Mouse (Mus musculus) lung, adult 2 months (tissue): ENCODE measurements at regions not wholly inside any gene's neighbourhood (a gene's known extent, or its start where the extent isn't known, plus 50 kb on each side); places are given as distances from the start of the nearest gene placed in this dataset.
"Not testable (repeated sequence)": the region's sequence is repeated elsewhere in the genome, so short reads cannot be mapped to it uniquely, and the experiment has no call there.

Source experiments
- DNase-seq: peaks from one replicate; pipeline ENCODE4 v3.0.0; 2022
- H3K4me1 ChIP-seq: fragments of 200-500 bp; 2 replicates; pipeline ENCODE4 v1.6.1; 2011; ENCODE audit warnings: low read length; ENCODE audit not compliant: control insufficient read depth, insufficient read depth
- H3K4me3 ChIP-seq: fragments of 200-500 bp; replicated peaks from 2 replicates; pipeline ENCODE3; 2011; ENCODE audit warnings: low read depth, mild to moderate bottlenecking, control low read depth, low read length; ENCODE audit errors: extremely low read depth
- CTCF ChIP-seq: fragments of 200-500 bp; IDR thresholded peaks from 2 replicates; pipeline ENCODE4 v1.5.1; 2011; ENCODE audit warnings: mild to moderate bottlenecking, low read length, control low read depth; ENCODE audit not compliant: insufficient read depth
- POLR2A ChIP-seq: fragments of 200-500 bp; IDR thresholded peaks from 2 replicates; pipeline ENCODE4 v1.6.1; 2011; ENCODE audit warnings: low read depth, mild to moderate bottlenecking, control low read depth, low read length, borderline replicate concordance; ENCODE audit errors: extremely low read depth
- WGBS: fragments of 180-500 bp; shearing (Covaris S2); methylation state at CpG from one replicate; pipeline ENCODE4 v1.1.7; 2018; 5-methylcytosine and 5-hydroxymethylcytosine counted together

DNA sequence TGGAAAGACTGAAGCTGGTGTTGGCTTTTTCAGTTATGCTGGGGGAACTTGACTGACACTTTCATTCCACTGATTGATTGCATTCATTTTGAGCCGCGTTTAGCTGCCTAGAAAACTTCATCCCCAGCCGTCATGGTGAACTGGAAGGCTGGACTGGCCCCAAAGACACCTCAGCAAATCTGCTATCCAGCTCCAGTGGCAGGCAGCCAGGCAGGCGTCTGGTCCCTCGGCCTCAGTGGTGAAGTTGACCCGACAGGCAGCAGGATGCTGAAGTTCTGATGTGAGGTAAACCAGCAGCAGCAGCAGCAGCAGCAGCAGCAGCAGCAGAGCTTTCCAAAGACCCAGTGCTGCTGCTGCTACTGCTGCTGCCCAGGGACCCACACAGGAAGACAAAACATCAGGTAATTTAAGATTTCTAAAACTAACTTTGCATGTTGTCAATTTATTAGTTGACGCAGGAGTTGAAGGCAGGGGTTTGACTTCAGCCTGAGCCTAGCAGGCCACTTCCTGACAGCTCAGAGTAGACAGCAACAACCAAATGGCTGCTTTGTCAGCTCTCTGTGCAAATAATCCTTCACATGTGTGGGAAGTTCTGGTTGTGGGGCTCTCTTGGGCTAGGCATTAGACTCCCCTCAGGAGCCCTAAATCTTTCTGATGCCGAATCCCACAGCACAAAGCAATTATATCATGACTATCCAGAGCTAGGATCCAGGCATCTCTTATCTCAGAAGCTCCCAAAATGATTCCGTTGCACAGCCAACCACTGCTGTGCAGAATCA is 200.4 kb upstream of the Nhs start:
- H3K4me3 ChIP-seq, result no peak overlapping the region
- 51% methylated on average over 9 of the region's 9 CpGs for WGBS
- H3K4me1 ChIP-seq, result no peaks in the 10 kb centered on the region
- TF ChIP-seq POLR2A (no peak), CTCF (no peak)
- no peak for DNase-seq

DNA sequence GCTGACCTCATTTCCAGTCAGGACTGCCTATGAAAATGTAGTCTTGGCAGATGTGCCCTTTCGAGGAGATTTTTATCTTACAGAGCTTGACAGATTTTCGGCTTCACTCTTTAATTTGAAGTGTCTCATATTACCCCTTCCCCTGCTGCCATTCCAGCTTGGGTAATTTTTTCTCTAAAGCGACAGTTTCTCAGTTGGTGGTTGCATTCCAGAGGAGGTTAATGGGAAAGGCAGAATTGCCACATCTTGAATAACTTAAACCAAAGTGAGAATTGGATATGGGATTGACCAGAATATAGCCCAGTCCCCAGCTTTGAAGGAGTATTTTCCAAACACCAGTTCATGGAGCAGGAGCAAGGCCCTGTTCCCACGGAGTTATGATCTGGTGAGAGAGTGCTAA is 188.8 kb upstream of the Nhs start:
- no peak overlapping the region for H3K4me3 ChIP-seq
- no peaks in the 10 kb centered on the region for H3K4me1 ChIP-seq
- TF ChIP-seq POLR2A (no peak), CTCF (no peak)
- 52% methylated on average over 4 of the region's 4 CpGs for WGBS
- no peak for DNase-seq

DNA sequence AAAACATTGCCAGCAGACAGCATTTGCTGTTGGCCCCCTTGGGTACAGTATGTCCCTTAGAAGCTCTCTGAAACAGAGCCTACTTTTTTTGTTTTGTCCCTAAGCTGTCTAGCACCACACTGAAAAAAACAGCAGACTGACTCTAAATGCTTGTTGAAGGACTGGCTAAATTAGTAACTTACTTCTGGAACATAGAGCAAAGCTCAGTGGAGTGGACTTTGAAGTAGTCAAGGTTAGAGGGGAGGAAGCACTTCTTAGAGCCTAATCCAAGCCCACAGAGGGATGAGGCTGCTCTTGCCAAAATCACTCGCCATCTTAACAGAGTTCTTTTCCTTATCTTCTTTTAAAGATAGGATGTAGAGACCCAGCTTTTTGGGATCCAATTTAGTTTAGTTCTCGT is 188.4 kb upstream of the Nhs start:
- no peak overlapping the region for H3K4me3 ChIP-seq
- no peak for TF ChIP-seq CTCF
- no peaks in the 10 kb centered on the region for H3K4me1 ChIP-seq
- 44% methylated on average over 2 of the region's 2 CpGs for WGBS
- DNase-seq, result no peak

DNA sequence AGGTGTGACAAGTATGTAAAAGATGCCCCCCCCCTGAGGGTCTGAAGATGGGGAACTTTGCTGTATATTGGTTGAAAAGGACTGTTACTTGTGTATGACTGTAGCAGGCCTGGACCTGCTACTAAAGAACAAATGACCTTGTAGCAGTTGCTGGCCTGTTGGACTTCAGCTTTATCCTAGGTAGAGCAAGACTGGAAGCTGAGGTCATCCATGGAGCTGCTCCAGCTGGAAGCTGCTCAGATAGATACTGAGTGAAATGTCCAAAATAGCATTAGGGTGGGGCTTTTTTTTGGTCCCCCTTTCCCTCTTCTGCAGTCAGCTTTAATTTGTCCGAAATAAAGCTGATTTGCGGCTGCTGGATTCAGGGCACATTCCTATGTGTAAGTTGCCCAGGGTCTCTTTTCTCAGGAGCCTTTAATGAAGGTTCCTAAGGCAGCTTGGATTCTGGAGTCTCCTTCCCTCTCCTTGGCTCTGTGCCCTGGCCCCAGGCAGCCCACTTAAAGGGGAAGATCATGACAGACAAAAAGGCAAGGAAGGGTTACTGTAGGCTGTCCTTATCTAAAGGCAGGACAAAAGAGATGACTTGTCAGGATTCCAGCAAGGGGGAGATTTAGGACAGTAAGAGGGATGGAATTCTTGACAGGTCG is 186.1 kb upstream of the Nhs start:
- Histone ChIP-seq H3K4me3 (no peak overlapping the region), H3K4me1 (no peaks in the 10 kb centered on the region)
- 59% methylated on average over 3 of the region's 3 CpGs for WGBS
- no peak for TF ChIP-seq POLR2A
- DNase-seq, result no peak

DNA sequence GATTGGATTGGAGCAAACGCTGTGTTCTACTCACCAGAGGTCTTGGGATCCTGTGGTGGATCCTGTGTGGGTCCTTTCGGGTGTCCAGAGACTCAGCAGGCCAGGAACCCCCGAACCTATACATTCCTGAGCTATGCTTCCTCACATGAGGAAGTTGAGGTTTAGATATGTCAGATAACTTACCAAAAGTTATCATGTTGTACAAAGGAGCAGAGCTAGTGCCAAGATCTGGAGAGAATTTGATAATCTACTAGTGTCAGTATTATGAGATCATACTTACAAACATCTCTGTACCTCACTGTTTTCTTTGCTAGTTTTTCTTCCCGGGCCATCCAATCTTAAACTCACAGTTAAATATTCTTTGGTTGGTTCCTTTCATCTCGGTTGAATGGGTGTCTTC is 172.6 kb upstream of the Nhs start:
- H3K4me3 ChIP-seq, result no peak overlapping the region
- no peak for DNase-seq
- 77% methylated on average over 5 of the region's 5 CpGs for WGBS
- no peak for TF ChIP-seq CTCF
- TF ChIP-seq POLR2A, result no peak
- H3K4me1 ChIP-seq, result no peaks in the 10 kb centered on the region

DNA sequence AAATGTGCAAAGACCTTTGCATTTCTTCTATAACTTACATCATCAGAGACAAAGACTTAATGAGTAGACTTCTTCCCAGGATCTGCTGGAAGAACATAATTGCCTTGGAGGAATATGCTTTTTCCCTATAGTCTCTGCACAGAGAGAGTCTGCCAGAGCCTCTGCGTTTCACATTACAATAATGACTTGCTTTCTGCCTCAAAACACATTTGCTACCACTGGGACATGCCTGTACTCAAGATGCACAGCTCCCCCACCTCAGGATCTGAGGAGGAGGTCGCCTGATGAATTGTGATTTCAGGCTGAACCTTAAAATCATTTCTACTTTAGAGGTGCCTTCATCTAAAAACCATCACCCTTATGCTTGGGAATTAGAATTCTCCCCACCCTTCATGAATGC is 148.1 kb upstream of the Nhs start:
- WGBS, result 68% methylated on average over 2 of the region's 2 CpGs
- no peak for DNase-seq
- no peaks in the 10 kb centered on the region for H3K4me1 ChIP-seq
- H3K4me3 ChIP-seq, result no peak overlapping the region
- TF ChIP-seq POLR2A (no peak), CTCF (no peak)

DNA sequence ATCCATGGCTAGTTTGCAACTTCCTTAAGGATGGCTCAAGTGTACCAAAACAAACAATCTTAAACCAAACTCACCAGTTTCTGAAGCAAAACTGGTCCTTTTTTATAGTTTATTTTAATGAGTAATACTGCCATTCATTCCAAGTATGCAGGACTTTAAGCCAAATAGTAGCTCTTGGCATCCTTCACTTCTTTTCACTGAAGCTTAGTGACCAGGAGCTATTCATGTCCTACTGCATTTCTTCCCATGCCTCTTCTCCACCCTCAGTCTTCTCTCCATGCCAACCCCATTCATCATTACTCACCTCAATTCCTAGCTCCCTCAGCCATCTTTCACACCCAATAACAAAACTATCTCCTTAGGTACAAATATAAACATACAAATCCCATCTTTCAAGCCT is 144.6 kb upstream of the Nhs start:
- DNase-seq, result no peak
- no peak overlapping the region for H3K4me3 ChIP-seq
- TF ChIP-seq CTCF (no peak), POLR2A (no peak)
- no peaks in the 10 kb centered on the region for H3K4me1 ChIP-seq

DNA sequence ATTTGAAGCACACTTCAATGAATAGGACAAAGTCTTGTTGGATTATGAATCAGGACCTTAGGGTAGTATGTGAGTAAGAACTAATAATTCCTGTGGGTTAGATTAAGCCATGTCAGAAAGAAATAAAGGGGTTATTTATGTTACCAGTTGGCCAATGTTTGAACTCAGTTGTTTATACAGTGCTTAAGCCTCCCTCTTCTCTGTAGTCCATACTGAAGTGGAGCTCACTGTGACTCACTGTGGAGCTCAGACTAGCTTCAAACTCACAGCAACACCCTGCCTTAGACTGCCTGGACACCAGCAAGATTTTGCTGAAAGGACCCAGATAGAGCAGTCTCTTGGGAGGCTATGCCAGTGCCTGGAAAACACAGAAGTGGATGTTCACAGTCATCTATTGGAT is 143.3 kb upstream of the Nhs start:
- DNase-seq, result no peak
- no peak for TF ChIP-seq POLR2A
- no peak for TF ChIP-seq CTCF
- Histone ChIP-seq H3K4me1 (no peaks in the 10 kb centered on the region), H3K4me3 (no peak overlapping the region)

DNA sequence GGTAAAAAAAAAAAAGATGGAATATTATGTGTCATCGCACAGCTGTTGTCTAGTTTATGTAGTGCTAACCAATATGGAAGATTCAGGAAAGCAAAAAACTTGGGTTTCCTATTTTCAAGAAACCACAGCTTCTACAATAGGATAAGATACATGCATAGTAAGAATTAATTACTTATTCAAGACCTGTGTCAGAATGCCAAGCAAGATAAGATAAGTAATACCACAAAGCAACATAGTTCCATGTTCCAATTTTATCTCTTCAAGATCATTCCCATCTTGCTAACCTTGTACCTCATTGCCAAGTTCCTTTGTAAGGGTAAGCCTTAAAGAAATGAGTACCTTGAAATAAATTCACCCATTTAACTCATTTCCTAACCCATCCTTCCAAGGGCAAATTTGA is 131.7 kb upstream of the Nhs start:
- no peak for DNase-seq
- WGBS, result 92% methylated on average over 1 of the region's 1 CpGs
- Histone ChIP-seq H3K4me3 (no peak overlapping the region), H3K4me1 (no peaks in the 10 kb centered on the region)
- TF ChIP-seq POLR2A, result no peak
- TF ChIP-seq CTCF, result no peak

DNA sequence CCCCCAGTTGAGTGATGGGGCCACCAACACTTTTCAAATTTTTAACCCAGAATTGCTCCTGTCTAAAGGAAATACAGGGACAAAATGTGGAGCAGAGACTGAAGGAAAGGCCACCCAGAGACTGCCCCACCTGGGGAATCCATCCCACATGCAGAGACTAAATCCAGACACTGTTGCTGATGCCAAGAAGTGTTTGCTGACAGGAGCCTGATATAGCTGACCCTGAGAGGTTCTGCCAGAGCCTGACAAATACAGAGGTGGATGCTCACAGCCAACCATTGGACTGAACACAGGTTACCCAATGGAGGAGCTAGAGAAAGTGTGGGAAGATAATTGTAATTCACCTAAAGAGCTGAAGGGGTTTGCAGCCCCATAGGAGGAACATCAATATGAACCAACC is 126.6 kb upstream of the Nhs start:
- not testable (repeated sequence) for H3K4me3 ChIP-seq, DNase-seq, H3K4me1 ChIP-seq

DNA sequence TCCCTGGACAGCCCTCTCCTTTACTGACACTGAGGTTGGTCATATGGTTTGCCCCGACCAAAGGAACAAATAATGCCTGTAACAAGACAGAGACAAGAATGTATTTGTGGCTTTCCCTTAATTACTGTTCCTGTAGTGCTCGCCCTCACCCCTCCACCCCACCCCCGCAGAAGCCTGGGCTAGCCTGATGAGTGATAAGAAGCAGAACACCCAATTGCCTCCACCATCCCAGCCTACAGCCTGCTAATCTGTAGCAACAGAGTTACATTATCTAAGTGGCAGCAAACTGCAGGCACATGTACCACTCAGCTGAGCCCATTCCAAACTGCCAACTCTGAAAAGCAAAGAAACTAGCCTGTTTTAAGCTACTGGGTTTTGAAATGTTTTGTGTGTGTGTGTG is 124.7 kb upstream of the Nhs start:
- no peak overlapping the region for H3K4me3 ChIP-seq
- 65% methylated on average over 3 of the region's 3 CpGs for WGBS
- no peak for DNase-seq

More for the DNA sequence above, 124.7 kb upstream of the Nhs start:
- no peaks in the 10 kb centered on the region for H3K4me1 ChIP-seq
- TF ChIP-seq CTCF (no peak), POLR2A (no peak)
